ENCODE assay signal across 19 mouse cellular contexts in genomic region chr2:121518106-121518505, GRCm38 (mm10). TPM values are rescaled to one million over a fixed set of nuclear protein-coding genes. Genes with fewer than 3 reads are reported as not detected.
DNase-seq lines count a peak whose midpoint lies in the region; ATAC-seq lines count a peak whose summit lies in the region.
"Had no signal": no experiment of that assay in that cellular context is flagged by ENCODE, and none has a peak within 500 bp of the region (broad histone marks: within the 10 kb centered on the region; RNA-seq: fewer than 3 reads in every experiment).

No protein-coding gene starts in this region.

- 96% methylated on average over 5 of the region's 5 CpGs for WGBS in midbrain, embryonic 11.5 days
- 94% methylated on average over 5 of the region's 5 CpGs for whole genome bisulfite sequencing in midbrain, embryonic 13.5 days

- no peaks in the 10 kb centered on the region for H3K4me1 ChIP-seq in midbrain, embryonic 11.5 days (ENCODE audit: control insufficient read depth, insufficient read depth, low read length)
- H3K4me1 ChIP-seq in midbrain, embryonic 13.5 days (replicated peaks), result no peaks in the 10 kb centered on the region

- peaks cover 11% of the 10 kb centered on the region for H3K36me3 ChIP-seq in midbrain, embryonic 11.5 days (ENCODE audit: control insufficient read depth, insufficient read depth, low read length)
- H3K36me3 ChIP-seq in midbrain, embryonic 13.5 days, result peaks cover 11% of the 10 kb centered on the region

- no peak overlapping the region for H3K4me3 ChIP-seq in midbrain, embryonic 11.5 days (ENCODE audit: low read depth, low read length)
- no peak overlapping the region for H3K4me3 ChIP-seq in midbrain, embryonic 13.5 days (replicated peaks)

- H3K9me3 ChIP-seq in midbrain, embryonic 11.5 days (ENCODE audit: control insufficient read depth, low read length), result no peaks in the 10 kb centered on the region
- H3K9me3 ChIP-seq in midbrain, embryonic 13.5 days, result no peaks in the 10 kb centered on the region
- H3K9me3 ChIP-seq: G1E had no signal

- peak; percentile 59 for DNase-seq in heart, adult 11 months
- DNase-seq in heart, adult 9 months (ENCODE audit: low spot score in 2 of 2), result no peak
- DNase-seq in midbrain, embryonic 11.5 days (ENCODE audit: low spot score, missing footprints), result peak; percentile 70
- DNase-seq: adrenal gland, adult 2 months; adrenal gland, adult 8-10 months; adrenal gland, postnatal 10 days; adrenal gland, postnatal 14 days; adrenal gland, postnatal 25 days; adrenal gland, postnatal 36 days; B cell, adult 2 months; cerebellum, adult 11 months; cerebellum, adult 11-12 months; cerebellum, adult 18-20 months had no signal

- H3K4me2 ChIP-seq in midbrain, embryonic 11.5 days, result no peak overlapping the region
- H3K4me2 ChIP-seq in midbrain, embryonic 13.5 days (replicated peaks), result no peak overlapping the region

- ATAC-seq in midbrain, embryonic 11.5 days (ENCODE audit: low FRiP score), result no peak
- no peak for ATAC-seq in midbrain, embryonic 13.5 days
- ATAC-seq: activated CD4-positive, CD25-positive, alpha-beta regulatory T cell, adult 4 months; CD4-positive, CD25-positive, alpha-beta regulatory T cell, adult 4 months; Patski had no signal

- H3K9ac ChIP-seq in midbrain, embryonic 11.5 days (ENCODE audit: low read length), result no peak overlapping the region
- H3K9ac ChIP-seq in midbrain, embryonic 13.5 days (replicated peaks), result no peak overlapping the region

- no peaks in the 10 kb centered on the region for H3K27me3 ChIP-seq in midbrain, embryonic 11.5 days (ENCODE audit: control insufficient read depth, insufficient read depth, low read length)
- H3K27me3 ChIP-seq in midbrain, embryonic 13.5 days, result no peaks in the 10 kb centered on the region
- H3K27me3 ChIP-seq: CH12.LX, Patski had no signal

- H3K27ac ChIP-seq in midbrain, embryonic 11.5 days (ENCODE audit: low read depth, low read length), result no peak overlapping the region
- no peak overlapping the region for H3K27ac ChIP-seq in midbrain, embryonic 13.5 days

RNA-seq across cellular contexts. Expression of gene Wdr76, which starts 11.6 kb away (rescaled TPM):
- polyA plus RNA-seq in midbrain, embryonic 11.5 days (2014; fragmentation: Nextera tagmentation; extraction: Ambion mirVana), result 13.4 and 14.6 TPM in 2 replicates
- polyA plus RNA-seq in midbrain, embryonic 13.5 days (2015; fragmentation: Nextera tagmentation; extraction: Ambion mirVana), result 6.4 and 7.9 TPM in 2 replicates

RNA-seq across cellular contexts. Expression of gene Mfap1a, which starts 11.6 kb away (rescaled TPM):
- polyA plus RNA-seq in midbrain, embryonic 11.5 days (2014; fragmentation: Nextera tagmentation; extraction: Ambion mirVana), result 27.0 and 27.9 TPM in 2 replicates
- polyA plus RNA-seq in midbrain, embryonic 13.5 days (2015; fragmentation: Nextera tagmentation; extraction: Ambion mirVana), result 37.3 and 37.7 TPM in 2 replicates

RNA-seq across cellular contexts. Expression of gene Mfap1b, which starts 44.2 kb away (rescaled TPM):
- 69.1 and 76.0 TPM in 2 replicates for polyA plus RNA-seq in midbrain, embryonic 11.5 days (2014; fragmentation: Nextera tagmentation; extraction: Ambion mirVana)
- polyA plus RNA-seq in midbrain, embryonic 13.5 days (2015; fragmentation: Nextera tagmentation; extraction: Ambion mirVana), result 78.6 and 82.4 TPM in 2 replicates

Comparison
In these comparisons a context has a peak if more than half of its experiments do, and no peak if none do; other contexts are left out.
1. DNase-seq: peak in heart, adult 11 months (single experiment) and midbrain, embryonic 11.5 days (single experiment); none in heart, adult 9 months (0 of 2).